Mouse (Mus musculus): Measurements from ENCODE around the gene Tgif1.

Gene Tgif1

GRCm38 (mm10) chr17:70807885-70808284, 45.5 kb downstream of the Tgif1 start:
- no peak for DNase-seq (ENCODE audit: low read depth, low spot score)

GRCm38 (mm10) chr17:70806600-70806999, 46.7 kb downstream of the Tgif1 start:
- peak; percentile 93 for DNase-seq (ENCODE audit: low read depth, low spot score)

GRCm38 (mm10) chr17:70805866-70806265, 47.5 kb downstream of the Tgif1 start:
- DNase-seq (ENCODE audit: low read depth, low spot score), result peak; percentile 91

DNA sequence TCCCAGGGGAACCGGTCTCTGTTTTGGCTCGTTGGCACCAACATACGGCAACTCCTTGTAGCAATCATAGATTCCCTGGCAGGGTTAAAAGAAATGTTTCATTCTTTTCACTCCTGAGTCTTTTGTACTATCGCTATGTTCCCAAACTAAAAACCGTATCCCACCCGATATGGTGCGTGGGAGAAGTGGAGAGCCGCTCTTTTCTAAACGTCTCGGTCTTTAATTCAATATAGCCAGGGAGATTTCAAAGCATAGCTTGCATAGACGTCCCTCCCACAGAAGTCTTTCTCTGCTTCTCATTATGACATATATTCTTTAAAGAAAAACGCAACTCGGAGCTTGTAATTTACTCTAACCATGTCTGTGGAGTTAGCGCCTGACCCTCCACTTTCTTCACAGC, 51.3 kb downstream of the Tgif1 start:
- DNase-seq (ENCODE audit: low read depth, low spot score), result no peak

GRCm38 (mm10) chr17:70799266-70799665, 54.1 kb downstream of the Tgif1 start:
- DNase-seq (ENCODE audit: low read depth, low spot score), result no peak

GRCm38 (mm10) chr17:70797773-70798045, 55.6 kb downstream of the Tgif1 start:
- no peak for DNase-seq (ENCODE audit: low read depth, low spot score)

GRCm38 (mm10) chr17:70796940-70797772, 56.2 kb downstream of the Tgif1 start:
- DNase-seq (ENCODE audit: low read depth, low spot score), result no peak

- DNase-seq (ENCODE audit: low read depth, low spot score), result no peak
Observed at GRCm38 (mm10) chr17:70795196-70795595, 58.1 kb downstream of the Tgif1 start.

GRCm38 (mm10) chr17:70794722-70795121, 58.6 kb downstream of the Tgif1 start:
- no peak for DNase-seq (ENCODE audit: low read depth, low spot score)

DNA sequence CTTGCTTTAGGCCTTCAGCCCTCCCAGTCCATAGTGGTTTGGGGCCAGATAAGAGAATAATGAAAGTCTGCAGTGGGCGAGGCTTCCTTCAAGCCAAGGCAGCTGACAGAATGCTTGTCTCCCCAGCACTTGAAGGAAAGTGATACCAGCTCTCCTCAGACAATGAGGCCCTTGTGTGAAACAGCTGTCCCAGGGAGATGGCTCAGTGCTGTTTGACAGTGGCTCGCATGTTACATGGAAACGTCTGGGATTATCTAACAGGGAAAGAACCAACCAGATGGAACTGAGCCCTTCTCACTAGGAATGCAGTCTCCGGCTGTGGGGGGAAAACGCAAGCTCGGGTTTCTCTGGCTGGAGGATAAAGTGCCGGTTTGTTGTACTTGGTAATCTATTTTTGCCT, 59.1 kb downstream of the Tgif1 start:
- DNase-seq (ENCODE audit: low read depth, low spot score), result no peak
